Mouse (Mus musculus) ES-Bruce4 (cell line): ENCODE results near the gene Hoxb9. TPM values are rescaled to one million over a fixed set of nuclear protein-coding genes. Genes with fewer than 3 reads are reported as not detected.

ENCODE experiments used
- H3K27ac ChIP-seq: 2 replicates; pipeline ENCODE4 v1.5.1; 2012; ENCODE audit warnings: low read length, inconsistent platforms; ENCODE audit not compliant: insufficient read depth
- H3K27me3 ChIP-seq: 2 replicates; pipeline ENCODE4 v1.6.1; 2012; ENCODE audit warnings: mild to moderate bottlenecking, low read length, inconsistent platforms; ENCODE audit not compliant: control insufficient read depth, poor library complexity, insufficient read depth, severe bottlenecking
- H3K36me3 ChIP-seq: 2 replicates; pipeline ENCODE4 v1.6.1; 2012; ENCODE audit warnings: inconsistent platforms, mild to moderate bottlenecking, low read length, moderate library complexity; ENCODE audit not compliant: control insufficient read depth, poor library complexity, insufficient read depth, severe bottlenecking
- H3K4me1 ChIP-seq: one replicate; pipeline ENCODE4 v1.8.1; 2011; ENCODE audit warnings: low read length; ENCODE audit not compliant: control insufficient read depth, insufficient read depth
- H3K4me3 ChIP-seq: 2 replicates; pipeline ENCODE4 v1.5.1; 2011; ENCODE audit warnings: low read depth, mild to moderate bottlenecking, low read length
- H3K9ac ChIP-seq: 2 replicates; pipeline ENCODE4 v1.6.1; 2012; ENCODE audit warnings: low read depth, mild to moderate bottlenecking, inconsistent platforms; ENCODE audit not compliant: poor library complexity, severe bottlenecking
- H3K9me3 ChIP-seq: replicated peaks from 2 replicates; pipeline ENCODE4 v1.6.1; 2012; ENCODE audit warnings: mild to moderate bottlenecking, low read length, inconsistent platforms; ENCODE audit not compliant: control insufficient read depth, poor library complexity, insufficient read depth, severe bottlenecking
- CTCF ChIP-seq: IDR thresholded peaks from one replicate; pipeline ENCODE4 v1.8.1; 2011; ENCODE audit warnings: low read depth, low read length
- EP300 ChIP-seq: IDR thresholded peaks from 2 replicates; pipeline ENCODE4 v1.6.1; 2011; ENCODE audit warnings: low read depth, low read length; ENCODE audit not compliant: insufficient read depth
- POLR2A ChIP-seq: IDR thresholded peaks from one replicate; pipeline ENCODE4 v1.8.1; 2011; ENCODE audit warnings: low read length; ENCODE audit not compliant: insufficient read depth
- polyA plus RNA-seq: library from polyadenylated mRNA; stranded (reverse); fragments of >200 nt; gene quantifications from 2 replicates; pipeline ENCODE4 v1.2.4, GENCODE M21; 2011; ENCODE audit warnings: low read depth; ENCODE audit not compliant: missing spikeins, insufficient read depth, insufficient read length

Hoxb9 gene
- polyA plus RNA-seq, 1 experiment = 1.5 TPM

DNA sequence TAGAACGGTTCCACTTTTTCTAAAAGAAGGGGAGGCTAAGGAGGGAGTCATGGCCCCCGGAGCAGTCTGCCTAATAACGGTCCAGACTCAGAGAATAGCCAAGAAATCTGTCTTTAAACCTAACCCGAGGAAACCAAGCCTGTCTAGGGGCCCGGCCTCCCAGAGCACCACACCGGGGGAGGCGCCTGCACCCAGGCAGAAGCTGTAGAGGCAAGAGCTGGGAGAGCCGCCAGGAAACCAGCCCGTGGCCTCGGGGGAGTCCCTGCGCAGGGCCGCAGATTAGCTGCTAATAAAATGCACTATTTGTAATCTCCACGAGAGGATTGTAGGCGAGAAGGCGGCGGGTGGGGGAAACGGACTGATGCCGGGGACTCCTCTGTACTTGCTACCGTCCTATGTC is 1.4 kb upstream of the Hoxb9 start:
- H3K9me3 ChIP-seq = no peaks in the 10 kb centered on the region
- H3K27me3 ChIP-seq = peaks cover 67% of the 10 kb centered on the region
- H3K36me3 ChIP-seq = no peaks in the 10 kb centered on the region
- no peak overlapping the region for H3K27ac ChIP-seq
- H3K4me3 ChIP-seq = no peak overlapping the region
- TF ChIP-seq CTCF (no peak), EP300 (no peak), POLR2A (no peak)
- H3K4me1 ChIP-seq = no peaks in the 10 kb centered on the region
- peak overlapping the region; percentile 28; the same call in 1 of the 2 replicates for H3K9ac ChIP-seq

GRCm38 (mm10) chr11:96271541-96272011 is 319 bp downstream of the Hoxb9 start:
- peak overlapping the region; percentile 53 for H3K9ac ChIP-seq
- H3K4me1 ChIP-seq = no peaks in the 10 kb centered on the region
- no peak overlapping the region for H3K27ac ChIP-seq
- H3K9me3 ChIP-seq = no peaks in the 10 kb centered on the region
- H3K36me3 ChIP-seq = no peaks in the 10 kb centered on the region
- peak overlapping the region; percentile 34 for H3K4me3 ChIP-seq
- TF ChIP-seq CTCF = no peak
- no peak for TF ChIP-seq EP300
- no peak for TF ChIP-seq POLR2A
- H3K27me3 ChIP-seq = peaks cover 77% of the 10 kb centered on the region

- Histone ChIP-seq H3K9me3 (no peaks in the 10 kb centered on the region), H3K27ac (no peak overlapping the region), H3K9ac (peak overlapping the region; percentile 53), H3K4me1 (no peaks in the 10 kb centered on the region), H3K27me3 (peaks cover 74% of the 10 kb centered on the region), H3K4me3 (peak overlapping the region; percentile 38), H3K36me3 (no peaks in the 10 kb centered on the region)
- TF ChIP-seq EP300 (no peak), POLR2A (no peak), CTCF (no peak)
Measured at GRCm38 (mm10) chr11:96272024-96272921, 1.0 kb downstream of the Hoxb9 start.

- H3K4me1 ChIP-seq = no peaks in the 10 kb centered on the region
- H3K9ac ChIP-seq = no peak overlapping the region
- TF ChIP-seq EP300 (no peak), POLR2A (no peak), CTCF (no peak)
Measured at GRCm38 (mm10) chr11:96274428-96274827, 3.2 kb downstream of the Hoxb9 start.

GRCm38 (mm10) chr11:96275896-96276295 is 4.6 kb downstream of the Hoxb9 start:
- no peak overlapping the region for H3K27ac ChIP-seq

More at GRCm38 (mm10) chr11:96274428-96274827, 3.2 kb downstream of the Hoxb9 start:
- H3K27me3 ChIP-seq = peaks cover 62% of the 10 kb centered on the region
- H3K4me3 ChIP-seq = no peak overlapping the region
- no peak overlapping the region for H3K27ac ChIP-seq
- no peaks in the 10 kb centered on the region for H3K36me3 ChIP-seq
- no peaks in the 10 kb centered on the region for H3K9me3 ChIP-seq

More at GRCm38 (mm10) chr11:96275896-96276295, 4.6 kb downstream of the Hoxb9 start:
- H3K9ac ChIP-seq = no peak overlapping the region
- TF ChIP-seq POLR2A (no peak), CTCF (no peak), EP300 (no peak)
- no peaks in the 10 kb centered on the region for H3K9me3 ChIP-seq
- no peaks in the 10 kb centered on the region for H3K36me3 ChIP-seq
- no peaks in the 10 kb centered on the region for H3K4me1 ChIP-seq
- peaks cover 60% of the 10 kb centered on the region for H3K27me3 ChIP-seq
- H3K4me3 ChIP-seq = no peak overlapping the region
